Mouse (Mus musculus): ENCODE data around the gene Kank3.

The Kank3 gene

GRCm38 (mm10) chr17:33810334-33811141, at the start of gene Kank3:
Kank3 (plus strand) TSS chr17:33810519.
- DNase-seq (ENCODE audit: low read depth, low spot score): peak; percentile 96

GRCm38 (mm10) chr17:33766389-33766788, 43.9 kb upstream of the Kank3 start:
- no peak for DNase-seq (ENCODE audit: low read depth, low spot score)

GRCm38 (mm10) chr17:33771617-33772016, 38.7 kb upstream of the Kank3 start:
- DNase-seq (ENCODE audit: low read depth, low spot score): no peak

GRCm38 (mm10) chr17:33773426-33773825, 36.9 kb upstream of the Kank3 start:
- no peak for DNase-seq (ENCODE audit: low read depth, low spot score)

GRCm38 (mm10) chr17:33773871-33774572, 36.3 kb upstream of the Kank3 start:
- no peak for DNase-seq (ENCODE audit: low read depth, low spot score)

- no peak for DNase-seq (ENCODE audit: low read depth, low spot score)
These were observed 35.7 kb upstream of the Kank3 start for GRCm38 (mm10) chr17:33774573-33775155.

GRCm38 (mm10) chr17:33775287-33775686, 35.0 kb upstream of the Kank3 start:
- no peak for DNase-seq (ENCODE audit: low read depth, low spot score)

GRCm38 (mm10) chr17:33779271-33779966, 30.9 kb upstream of the Kank3 start:
- DNase-seq (ENCODE audit: low read depth, low spot score): no peak

- no peak for DNase-seq (ENCODE audit: low read depth, low spot score)
These were observed 30.4 kb upstream of the Kank3 start for GRCm38 (mm10) chr17:33779967-33780295.

- no peak for DNase-seq (ENCODE audit: low read depth, low spot score)
These were observed 29.9 kb upstream of the Kank3 start for GRCm38 (mm10) chr17:33780431-33780830.

GRCm38 (mm10) chr17:33781124-33781977, 29.0 kb upstream of the Kank3 start, which contains the start of gene Angptl4:
Angptl4 (minus strand) TSS chr17:33781830.
- no peak for DNase-seq (ENCODE audit: low read depth, low spot score)

GRCm38 (mm10) chr17:33782067-33782466, 28.3 kb upstream of the Kank3 start:
- no peak for DNase-seq (ENCODE audit: low read depth, low spot score)

GRCm38 (mm10) chr17:33783408-33783807, 26.9 kb upstream of the Kank3 start:
- DNase-seq (ENCODE audit: low read depth, low spot score): no peak

- no peak for DNase-seq (ENCODE audit: low read depth, low spot score)
These were observed 25.4 kb upstream of the Kank3 start for GRCm38 (mm10) chr17:33784939-33785338.

- DNase-seq (ENCODE audit: low read depth, low spot score): no peak
These were observed 23.9 kb upstream of the Kank3 start for GRCm38 (mm10) chr17:33786375-33786774.

- DNase-seq (ENCODE audit: low read depth, low spot score): no peak
These were observed 21.6 kb upstream of the Kank3 start for GRCm38 (mm10) chr17:33788732-33789131.

- DNase-seq (ENCODE audit: low read depth, low spot score): no peak
These were observed 12.0 kb upstream of the Kank3 start for GRCm38 (mm10) chr17:33798306-33798705.

GRCm38 (mm10) chr17:33799277-33799676, 11.0 kb upstream of the Kank3 start:
- no peak for DNase-seq (ENCODE audit: low read depth, low spot score)

GRCm38 (mm10) chr17:33802221-33802620, 8.1 kb upstream of the Kank3 start:
- DNase-seq (ENCODE audit: low read depth, low spot score): no peak

GRCm38 (mm10) chr17:33804205-33804604, 6.1 kb upstream of the Kank3 start:
- DNase-seq (ENCODE audit: low read depth, low spot score): no peak

GRCm38 (mm10) chr17:33804745-33805144, 5.6 kb upstream of the Kank3 start:
- no peak for DNase-seq (ENCODE audit: low read depth, low spot score)
